ENCODE assay signal across 15 mouse cellular contexts in genomic region chr12:43762151-43762550, GRCm38 (mm10).
"Had no signal": no experiment of that assay in that cellular context is flagged by ENCODE, and none has a peak within 500 bp of the region (broad histone marks: within the 10 kb centered on the region; RNA-seq: fewer than 3 reads in every experiment).

No protein-coding gene starts in this region.

- DNase-seq: kidney, postnatal 14 days; kidney, postnatal 4 days; layer of hippocampus, adult 9-11 months; liver; lung, adult 18-20 months; lung, postnatal 10 days; lung, postnatal 36 days; retina, postnatal 1 day; right cerebral cortex, postnatal 25 days; spleen, adult 18-20 months; thymus, adult 18-20 months; thymus, postnatal 4 days had no signal

- ATAC-seq: liver, embryonic 12.5 days; midbrain, embryonic 13.5 days; midbrain, embryonic 16.5 days had no signal
